Mouse (Mus musculus) cerebellum, adult 9-10 months (tissue): ENCODE results near the gene Nell1.

Experiments used
- DNase-seq: peaks from one replicate; pipeline ENCODE4 v3.0.0; 2022

Gene Nell1

GRCm38 (mm10) chr7:50338226-50338625 is 363.6 kb downstream of the Nell1 start:
- DNase-seq, result no peak

- DNase-seq, result no peak
Observed at GRCm38 (mm10) chr7:50338757-50339156, 364.1 kb downstream of the Nell1 start.

GRCm38 (mm10) chr7:50351564-50351963 is 376.9 kb downstream of the Nell1 start:
- DNase-seq, result no peak

- DNase-seq, result no peak
Observed at GRCm38 (mm10) chr7:50357213-50357612, 382.5 kb downstream of the Nell1 start.

GRCm38 (mm10) chr7:50362039-50362438 is 387.4 kb downstream of the Nell1 start:
- DNase-seq, result no peak

GRCm38 (mm10) chr7:50374876-50375275 is 400.2 kb downstream of the Nell1 start:
- no peak for DNase-seq

- DNase-seq, result no peak
Observed at GRCm38 (mm10) chr7:50410421-50410820, 435.8 kb downstream of the Nell1 start.

- no peak for DNase-seq
Observed at GRCm38 (mm10) chr7:50419976-50420375, 445.3 kb downstream of the Nell1 start.

- DNase-seq, result no peak
Observed at GRCm38 (mm10) chr7:50422422-50423195, 447.9 kb downstream of the Nell1 start.

- no peak for DNase-seq
Observed at GRCm38 (mm10) chr7:50429725-50430124, 455.1 kb downstream of the Nell1 start.

GRCm38 (mm10) chr7:50441237-50441636 is 466.6 kb downstream of the Nell1 start:
- DNase-seq, result no peak

- no peak for DNase-seq
Observed at GRCm38 (mm10) chr7:50447316-50447715, 472.7 kb downstream of the Nell1 start.

GRCm38 (mm10) chr7:50467742-50468141 is 493.1 kb downstream of the Nell1 start:
- no peak for DNase-seq

GRCm38 (mm10) chr7:50470555-50470954 is 495.9 kb downstream of the Nell1 start:
- DNase-seq, result peak; percentile 50

GRCm38 (mm10) chr7:50482011-50482410 is 507.3 kb downstream of the Nell1 start:
- no peak for DNase-seq

GRCm38 (mm10) chr7:50485304-50485703 is 510.6 kb downstream of the Nell1 start:
- DNase-seq, result no peak

GRCm38 (mm10) chr7:50486884-50487420 is 512.3 kb downstream of the Nell1 start:
- DNase-seq, result no peak

GRCm38 (mm10) chr7:50501562-50501961 is 526.9 kb downstream of the Nell1 start:
- no peak for DNase-seq

GRCm38 (mm10) chr7:50507047-50507446 is 532.4 kb downstream of the Nell1 start:
- no peak for DNase-seq

GRCm38 (mm10) chr7:50514830-50515229 is 540.2 kb downstream of the Nell1 start:
- no peak for DNase-seq

GRCm38 (mm10) chr7:50516681-50517080 is 542.0 kb downstream of the Nell1 start:
- no peak for DNase-seq

- DNase-seq, result no peak
Observed at GRCm38 (mm10) chr7:50543373-50543772, 568.7 kb downstream of the Nell1 start.

- peak; percentile 35 for DNase-seq
Observed at GRCm38 (mm10) chr7:50549572-50549971, 574.9 kb downstream of the Nell1 start.

GRCm38 (mm10) chr7:50551426-50551825 is 576.8 kb downstream of the Nell1 start:
- DNase-seq, result no peak

GRCm38 (mm10) chr7:50562708-50563107 is 588.0 kb downstream of the Nell1 start:
- no peak for DNase-seq
